Mouse (Mus musculus) forebrain, postnatal 0 days (tissue): ENCODE data around the gene 4932438H23Rik. TPM values are rescaled to one million over a fixed set of nuclear protein-coding genes. Genes with fewer than 3 reads are reported as not detected.

ENCODE experiments used
- ATAC-seq: fragments of 200-750 bp; cut with Nextera tagmentation; 2 replicates; pipeline ENCODE4 v1.8.0; 2017; ENCODE audit warnings: mild to moderate bottlenecking, moderate library complexity
- DNase-seq: peaks from one replicate; pipeline ENCODE4 v3.0.0-alpha.2; 2015
- H3K27ac ChIP-seq: fragments of 300-500 bp; sonication (generic); 2 replicates; pipeline ENCODE4 v1.5.1; 2014; ENCODE audit warnings: low read depth, mild to moderate bottlenecking, antibody characterized with exemption, low read length, moderate library complexity, mixed read lengths
- H3K27me3 ChIP-seq: fragments of 300-500 bp; sonication (generic); 2 replicates; pipeline ENCODE4 v1.6.1; 2014; ENCODE audit warnings: mild to moderate bottlenecking, low read length, mixed read lengths; ENCODE audit not compliant: insufficient read depth
- H3K36me3 ChIP-seq: fragments of 300-500 bp; sonication (generic); 2 replicates; pipeline ENCODE4 v1.6.1; 2014; ENCODE audit warnings: mild to moderate bottlenecking, moderate library complexity; ENCODE audit not compliant: insufficient read depth
- H3K4me1 ChIP-seq: fragments of 300-500 bp; sonication (generic); 2 replicates; pipeline ENCODE4 v1.6.1; 2014; ENCODE audit warnings: antibody characterized with exemption; ENCODE audit not compliant: insufficient read depth
- H3K4me2 ChIP-seq: fragments of 300-500 bp; sonication (generic); 2 replicates; pipeline ENCODE4 v1.6.1; 2014; ENCODE audit warnings: low read depth, mild to moderate bottlenecking, moderate library complexity
- H3K4me3 ChIP-seq: fragments of 300-500 bp; sonication (generic); 2 replicates; pipeline ENCODE4 v1.5.1; 2014; ENCODE audit warnings: low read depth, low read length, mixed read lengths
- H3K9ac ChIP-seq: fragments of 300-500 bp; sonication (generic); 2 replicates; pipeline ENCODE4 v1.6.1; 2014; ENCODE audit warnings: mild to moderate bottlenecking
- H3K9me3 ChIP-seq: fragments of 300-500 bp; sonication (generic); 2 replicates; pipeline ENCODE4 v1.6.1; 2016; ENCODE audit warnings: low read length
- CTCF ChIP-seq: sonication (generic); IDR thresholded peaks from 2 replicates; pipeline ENCODE4 v1.5.1; 2016; ENCODE audit warnings: antibody characterized with exemption, control low read depth, low read depth
- WGBS: fragments of 180-500 bp; shearing (Covaris S2); extraction: QIAGEN DNeasy Blood & Tissue Kit; methylation state at CpG from one replicate; pipeline ENCODE4 v1.1.7; 2014; 5-methylcytosine and 5-hydroxymethylcytosine counted together
- polyA plus RNA-seq: library from polyadenylated mRNA; unstranded; fragments of >200 nt; fragmentation: Nextera tagmentation; extraction: Ambion mirVana; gene quantifications from 2 replicates; pipeline ENCODE4 v1.2.1, GENCODE M21; 2015
- total RNA-seq: library from RNA; depleted of rRNA; stranded (reverse); fragments of >200 nt; gene quantifications from 2 replicates; pipeline ENCODE4 v1.2.3, GENCODE M21; 2014

4932438H23Rik gene
- total and polyA plus RNA-seq, 2 experiments from 2014 or later = 0.81 to 1.2 TPM

DNA sequence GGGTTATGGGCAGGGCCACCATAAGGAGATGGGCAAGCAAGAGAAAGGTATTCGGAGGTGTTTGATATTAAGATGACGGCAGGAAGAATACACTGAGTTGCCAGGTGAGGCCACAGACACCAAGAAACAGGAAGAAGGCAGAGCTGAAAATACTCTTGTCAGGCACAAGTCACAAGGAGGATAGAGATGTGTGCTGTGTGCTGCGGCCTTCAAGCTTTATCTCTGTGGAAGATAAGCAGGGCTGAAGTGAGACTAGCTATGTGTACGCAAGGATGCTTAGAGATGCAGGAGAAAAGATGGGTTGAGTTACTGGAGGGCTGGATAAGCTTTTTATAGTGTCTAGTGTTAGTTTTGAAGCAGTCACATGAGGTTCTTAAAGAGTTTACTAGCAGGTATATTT, 37.7 kb downstream of the 4932438H23Rik start:
- WGBS = 92% methylated on average over 4 of the region's 4 CpGs
- DNase-seq = no peak
- Histone ChIP-seq H3K9ac (no peak overlapping the region), H3K4me2 (no peak overlapping the region), H3K27ac (no peak overlapping the region), H3K27me3 (no peaks in the 10 kb centered on the region), H3K9me3 (no peaks in the 10 kb centered on the region), H3K4me3 (no peak overlapping the region), H3K4me1 (no peaks in the 10 kb centered on the region), H3K36me3 (no peaks in the 10 kb centered on the region)
- TF ChIP-seq CTCF = no peak
- ATAC-seq = no peak

DNA sequence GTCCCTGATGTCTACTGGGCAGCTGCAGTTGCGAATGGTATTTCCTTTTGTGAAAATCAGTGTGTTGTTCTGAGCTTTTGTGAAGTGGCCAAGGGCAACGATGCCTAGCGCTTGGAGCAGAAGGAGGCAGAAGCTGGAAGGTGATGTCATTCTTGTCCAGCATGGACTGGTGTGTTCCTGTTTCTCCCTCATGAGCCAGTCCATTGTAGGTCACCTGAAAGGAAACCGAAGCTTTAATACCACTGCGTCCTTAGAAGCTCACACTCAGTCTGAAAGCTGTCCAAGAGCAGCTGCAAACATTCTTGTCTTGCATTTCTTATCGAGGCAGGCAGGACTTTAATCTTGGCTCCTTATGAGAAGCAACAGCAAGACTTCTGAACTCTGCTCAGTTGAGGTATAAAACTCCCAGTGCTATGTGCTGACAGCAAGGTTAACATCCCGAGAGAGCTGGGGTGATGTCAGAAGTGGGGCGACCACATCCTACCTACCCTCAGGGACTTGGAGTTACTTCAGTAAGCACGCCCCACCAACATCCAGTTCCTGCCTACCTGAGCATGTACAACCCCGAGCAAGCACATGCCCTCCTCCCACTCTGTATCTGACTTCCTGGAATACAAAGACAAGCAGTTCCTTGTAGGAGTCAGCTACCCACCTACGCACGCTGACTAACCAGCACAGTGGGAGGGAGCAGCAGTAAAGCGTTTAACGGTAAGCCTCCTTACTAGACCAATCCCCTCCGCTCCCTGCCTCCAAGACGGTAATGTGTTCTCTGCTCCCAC, 38.7 kb downstream of the 4932438H23Rik start:
- WGBS = 43% methylated on average over 16 of the region's 16 CpGs
- Histone ChIP-seq H3K9me3 (no peaks in the 10 kb centered on the region), H3K4me1 (no peaks in the 10 kb centered on the region), H3K27ac (no peak overlapping the region), H3K27me3 (no peaks in the 10 kb centered on the region), H3K4me2 (no peak overlapping the region), H3K4me3 (no peak overlapping the region), H3K9ac (no peak overlapping the region), H3K36me3 (no peaks in the 10 kb centered on the region)
- TF ChIP-seq CTCF = no peak
- DNase-seq = peak; percentile 18
- ATAC-seq = peak; percentile 76; the same call in 1 of the 2 replicates

DNA sequence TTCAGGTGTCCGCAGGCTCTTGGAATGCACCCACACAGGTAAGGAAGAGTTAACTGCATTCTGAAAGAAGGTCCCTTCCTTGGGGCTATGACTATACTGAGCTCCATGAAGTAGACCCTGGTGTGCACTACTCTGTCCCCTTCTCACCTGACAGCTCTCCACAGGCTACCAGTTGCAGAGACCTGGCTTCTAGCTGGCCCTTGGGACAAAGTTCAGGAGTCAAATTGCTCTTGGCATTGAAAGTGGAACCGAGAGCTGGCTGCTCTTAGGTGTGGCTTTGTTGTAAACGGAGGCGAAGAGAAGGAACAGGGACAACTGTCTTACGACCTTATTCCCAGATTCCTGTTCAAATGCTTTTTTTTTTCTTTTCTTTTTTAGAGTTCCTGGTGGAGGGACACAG, 39.8 kb downstream of the 4932438H23Rik start:
- H3K9ac ChIP-seq = no peak overlapping the region
- no peak for TF ChIP-seq CTCF
- no peaks in the 10 kb centered on the region for H3K9me3 ChIP-seq
- no peak overlapping the region for H3K27ac ChIP-seq
- no peak overlapping the region for H3K4me3 ChIP-seq
- ATAC-seq (no peak), DNase-seq (no peak)
- WGBS = 80% methylated on average over 5 of the region's 5 CpGs
- H3K36me3 ChIP-seq = no peaks in the 10 kb centered on the region
- no peaks in the 10 kb centered on the region for H3K4me1 ChIP-seq
- no peaks in the 10 kb centered on the region for H3K27me3 ChIP-seq
- no peak overlapping the region for H3K4me2 ChIP-seq

DNA sequence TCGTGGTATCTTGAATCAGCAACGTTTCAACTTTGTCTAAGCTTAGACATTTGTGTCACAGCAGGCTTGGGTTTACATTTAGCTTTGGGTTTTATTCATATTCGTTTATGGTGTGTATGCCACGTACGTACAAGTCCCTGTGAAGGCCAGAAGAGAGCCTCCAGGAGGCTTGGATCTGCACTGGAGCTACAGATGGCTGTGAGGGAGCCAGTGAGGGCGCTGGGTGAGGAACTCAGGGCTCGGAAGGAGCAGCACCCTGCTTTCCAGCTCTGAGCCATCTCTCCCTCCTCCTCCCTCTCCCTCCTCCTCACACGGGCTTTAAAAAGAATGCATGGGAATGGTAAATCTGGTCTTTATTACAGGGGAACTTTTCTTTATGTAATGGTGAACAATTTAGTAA, 41.3 kb downstream of the 4932438H23Rik start:
- Histone ChIP-seq H3K27ac (no peak overlapping the region), H3K27me3 (no peaks in the 10 kb centered on the region), H3K9me3 (no peaks in the 10 kb centered on the region), H3K4me2 (no peak overlapping the region), H3K9ac (no peak overlapping the region), H3K36me3 (no peaks in the 10 kb centered on the region), H3K4me1 (no peaks in the 10 kb centered on the region), H3K4me3 (no peak overlapping the region)
- no peak for DNase-seq
- 34% methylated on average over 8 of the region's 8 CpGs for WGBS
- ATAC-seq = no peak
- no peak for TF ChIP-seq CTCF

DNA sequence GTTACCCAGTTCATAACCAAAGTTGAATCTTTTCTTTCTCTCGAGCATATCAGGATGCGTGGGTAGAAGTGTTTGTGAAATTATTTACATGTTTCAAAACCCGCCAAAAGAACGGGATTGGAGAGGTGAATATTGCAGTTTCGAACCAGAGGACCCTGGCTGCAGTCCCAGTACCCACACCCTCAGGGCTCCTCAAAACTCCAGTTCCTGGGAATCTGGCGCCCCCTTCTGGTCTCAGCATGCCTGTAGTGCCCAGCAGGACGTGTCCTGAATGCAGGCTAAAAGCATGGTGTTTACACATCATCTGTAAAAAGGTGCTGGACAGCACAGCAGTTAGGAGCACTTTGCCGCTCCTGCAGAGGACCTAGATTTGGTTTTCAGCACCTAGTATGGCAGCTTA, 49.4 kb downstream of the 4932438H23Rik start:
- Histone ChIP-seq H3K4me1 (peaks cover 7% of the 10 kb centered on the region), H3K4me3 (no peak overlapping the region), H3K4me2 (0 out of 2 replicates have a peak overlapping the region, but pooled peaks have one; percentile 63), H3K9ac (no peak overlapping the region), H3K36me3 (no peaks in the 10 kb centered on the region), H3K9me3 (no peaks in the 10 kb centered on the region), H3K27ac (no peak overlapping the region), H3K27me3 (no peaks in the 10 kb centered on the region)
- TF ChIP-seq CTCF = peak; percentile 67
- WGBS = 61% methylated on average over 8 of the region's 8 CpGs
- ATAC-seq (no peak), DNase-seq (peak; percentile 26)

DNA sequence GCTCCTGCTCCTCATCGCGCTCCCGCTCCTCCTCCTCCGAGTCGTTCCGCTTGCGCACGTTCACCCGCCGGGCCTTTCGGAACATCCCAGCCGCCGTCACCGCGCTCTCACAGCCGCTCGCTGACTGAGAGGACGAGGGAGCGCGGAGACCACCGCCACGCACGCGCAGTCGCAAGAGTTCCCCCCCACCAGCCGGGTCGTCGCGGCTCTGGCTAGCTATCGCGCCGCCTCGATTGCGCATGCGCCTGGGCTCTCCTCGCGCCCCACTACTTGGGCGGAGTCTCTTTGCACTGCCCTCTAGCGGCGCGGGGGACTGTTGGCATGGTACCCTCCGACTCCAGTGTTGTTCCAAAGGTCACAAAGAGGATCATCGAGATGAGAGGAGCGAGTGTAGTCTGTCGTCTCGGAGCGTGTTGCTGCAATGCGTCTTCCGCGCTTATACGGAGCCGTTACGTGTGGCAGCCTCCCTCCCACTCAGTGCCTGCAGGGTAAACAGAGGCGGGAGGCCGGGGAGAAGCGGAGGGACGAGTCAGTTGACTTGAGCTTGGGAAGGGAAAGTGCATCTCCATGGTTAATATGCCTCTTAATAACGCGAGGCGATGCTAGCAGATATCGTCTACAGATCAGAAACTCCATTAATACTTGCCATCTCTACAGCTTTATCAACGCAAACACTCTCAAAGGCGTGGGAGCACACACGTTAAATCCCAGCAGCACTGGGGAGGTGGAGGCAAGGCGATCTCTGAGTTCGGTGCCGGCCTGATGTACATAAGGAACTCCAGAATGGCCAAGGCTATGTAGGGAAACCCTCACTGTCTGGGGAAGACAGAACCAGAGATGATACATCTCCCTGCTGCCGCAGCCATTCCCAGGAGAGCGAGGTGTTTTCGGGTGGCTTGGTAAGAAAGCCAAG, 50.4 kb downstream of the 4932438H23Rik start, which contains the start of gene Paxbp1:
Gene Paxbp1 (minus strand): TSS at position 274 of the 913 bp plus-strand sequence.
- peak within 1 kb of the TSS; percentile 63 for H3K4me2 ChIP-seq

More for the DNA sequence above, 50.4 kb downstream of the 4932438H23Rik start, which contains the start of gene Paxbp1:
- Histone ChIP-seq H3K36me3 (0 out of 2 replicates have a peak, but pooled peaks cover 2% of the 10 kb centered on the region), H3K4me1 (peaks cover 7% of the 10 kb centered on the region), H3K27ac (peak within 1 kb of the TSS; percentile 99), H3K4me3 (peak within 1 kb of the TSS; percentile 74), H3K9me3 (no peaks in the 10 kb centered on the region), H3K27me3 (no peaks in the 10 kb centered on the region), H3K9ac (peak within 1 kb of the TSS; percentile 94)
- peak; percentile 96 for ATAC-seq
- 2% methylated on average over 70 of the region's 70 CpGs for WGBS
- DNase-seq = peak; percentile 100
- peak; percentile 99 for TF ChIP-seq CTCF
